Mouse (Mus musculus) thymus, postnatal 25 days (tissue): ENCODE results near the gene Pde3b.
"Not testable (repeated sequence)": the region's sequence is repeated elsewhere in the genome, so short reads cannot be mapped to it uniquely, and the experiment has no call there.

ENCODE experiments used
- DNase-seq: peaks from one replicate; pipeline ENCODE4 v3.0.0; 2022

The Pde3b gene

GRCm38 (mm10) chr7:114414421-114415335 is at the start of gene Pde3b:
Gene Pde3b (plus strand): TSS chr7:114415281.
- peak; percentile 73 for DNase-seq

- DNase-seq, result no peak
These were observed 13.0 kb upstream of the Pde3b start for GRCm38 (mm10) chr7:114402130-114402529.

GRCm38 (mm10) chr7:114415336-114416020 is 397 bp downstream of the Pde3b start:
- peak; percentile 67 for DNase-seq

DNA sequence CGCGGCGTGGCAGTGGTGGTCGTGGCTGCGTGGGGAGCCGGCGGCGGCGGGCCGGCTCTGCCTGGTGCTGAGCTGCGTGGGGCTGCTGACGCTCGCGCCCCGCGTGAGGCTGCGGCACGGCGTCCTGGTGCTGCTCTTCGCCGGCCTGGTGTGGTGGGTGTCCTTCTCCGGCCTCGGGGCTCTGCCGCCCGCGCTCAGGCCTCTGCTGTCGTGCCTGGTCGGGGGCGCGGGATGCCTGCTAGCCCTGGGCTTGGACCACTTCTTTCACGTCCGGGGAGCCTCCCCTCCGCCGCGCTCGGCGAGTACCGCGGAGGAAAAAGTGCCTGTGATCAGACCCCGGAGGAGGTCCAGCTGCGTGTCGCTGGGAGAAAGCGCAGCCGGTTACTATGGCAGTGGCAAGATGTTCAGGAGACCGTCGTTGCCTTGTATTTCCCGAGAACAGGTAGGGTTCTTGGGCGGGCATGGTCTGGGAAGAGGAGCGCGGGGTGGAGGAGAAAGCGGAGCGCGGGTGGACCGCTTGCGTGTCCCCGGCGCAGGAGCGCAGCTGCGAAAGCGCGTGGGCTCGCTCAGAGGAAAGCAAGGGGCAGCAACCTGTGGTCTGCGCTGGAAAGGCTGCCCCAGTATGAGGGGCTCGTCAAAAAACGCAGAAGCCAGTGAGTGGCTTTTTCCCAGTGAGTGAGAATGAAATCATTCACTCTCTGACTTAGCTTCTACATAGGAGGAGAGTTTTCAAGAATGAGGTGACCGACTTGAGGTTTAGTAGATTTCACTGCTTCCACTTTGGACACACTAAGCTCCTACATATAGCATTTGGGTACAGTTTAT is 1.2 kb downstream of the Pde3b start:
- DNase-seq, result peak; percentile 57

DNA sequence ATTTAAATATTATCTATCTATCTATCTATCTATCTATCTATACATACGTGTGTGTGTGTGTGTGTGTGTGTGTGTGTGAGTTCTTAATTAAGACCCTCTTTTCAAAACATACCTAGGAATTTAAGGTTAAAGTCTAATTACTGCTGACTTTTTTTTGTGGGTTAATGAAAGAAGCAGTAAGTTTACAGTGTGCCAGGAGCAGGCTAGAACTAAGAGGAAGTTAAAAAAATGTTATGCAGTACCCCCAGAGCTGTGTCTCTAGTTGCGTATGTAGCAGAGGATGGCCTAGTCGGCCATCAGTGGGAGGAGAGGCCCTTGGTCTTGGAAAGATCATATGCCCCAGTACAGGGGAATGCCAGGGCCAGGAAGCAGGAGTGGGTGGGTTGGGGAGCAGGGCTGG is 4.2 kb downstream of the Pde3b start:
- not testable (repeated sequence) for DNase-seq

- no peak for DNase-seq
These were observed 5.8 kb downstream of the Pde3b start for GRCm38 (mm10) chr7:114420918-114421317.

GRCm38 (mm10) chr7:114422224-114422623 is 7.1 kb downstream of the Pde3b start:
- DNase-seq, result no peak

DNA sequence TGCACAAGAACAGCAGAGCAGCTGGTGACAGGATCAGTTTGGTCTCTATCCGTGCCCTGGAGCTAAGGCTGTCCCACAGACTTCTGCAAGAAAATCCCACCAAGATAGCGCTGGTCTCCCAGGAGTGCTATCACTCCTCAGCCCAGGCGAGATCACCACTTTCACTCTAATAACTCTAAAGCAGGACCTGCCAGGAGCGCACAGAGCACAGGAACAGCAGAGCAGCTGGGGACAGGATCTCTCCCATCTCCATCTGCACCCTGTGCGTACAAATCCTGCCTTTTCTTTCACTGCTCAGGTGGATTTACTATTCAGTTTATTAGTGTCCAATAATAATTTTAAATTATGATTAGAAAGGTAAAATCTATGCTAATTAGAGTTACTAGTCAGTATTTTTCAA is 14.7 kb downstream of the Pde3b start:
- DNase-seq, result no peak

GRCm38 (mm10) chr7:114431966-114432365 is 16.9 kb downstream of the Pde3b start:
- DNase-seq, result no peak

DNA sequence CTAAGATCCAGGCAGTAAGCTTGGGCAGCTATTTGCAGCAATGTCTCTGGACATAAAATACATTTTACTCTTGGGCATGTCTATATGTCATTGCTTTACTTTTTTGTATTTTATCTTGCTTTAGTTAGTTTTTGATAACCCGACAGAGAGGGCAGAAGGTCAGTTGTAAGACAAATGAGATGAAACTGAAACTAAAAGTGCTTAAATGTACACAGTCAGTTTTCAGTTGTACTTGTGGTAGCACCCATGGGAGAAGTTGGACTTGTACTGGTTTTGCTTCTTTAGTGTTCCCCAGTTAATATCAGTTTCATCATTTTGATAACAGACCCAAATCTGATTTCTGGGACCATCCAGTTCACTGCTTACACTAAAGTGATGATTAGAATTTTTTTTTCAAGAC is 24.6 kb downstream of the Pde3b start:
- no peak for DNase-seq

DNA sequence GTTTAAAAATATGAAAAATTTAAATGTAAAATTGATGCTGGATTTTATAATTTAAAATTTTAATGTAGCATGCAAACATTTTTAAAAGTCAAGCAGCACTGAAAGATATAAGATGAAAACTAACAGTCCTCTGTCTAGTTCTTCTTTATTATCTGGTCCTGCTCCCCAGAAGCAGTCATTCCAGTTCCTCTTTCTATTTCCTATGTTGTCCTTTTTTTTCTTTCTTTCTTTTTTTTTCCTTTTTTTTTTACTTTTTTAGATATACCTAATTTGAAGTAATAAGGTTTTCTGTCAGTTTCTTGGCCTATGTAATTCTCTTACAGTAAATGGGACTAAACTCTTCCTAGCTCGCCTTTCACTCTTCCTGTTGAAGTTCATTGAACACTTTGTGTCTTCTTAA is 25.4 kb downstream of the Pde3b start:
- no peak for DNase-seq

DNA sequence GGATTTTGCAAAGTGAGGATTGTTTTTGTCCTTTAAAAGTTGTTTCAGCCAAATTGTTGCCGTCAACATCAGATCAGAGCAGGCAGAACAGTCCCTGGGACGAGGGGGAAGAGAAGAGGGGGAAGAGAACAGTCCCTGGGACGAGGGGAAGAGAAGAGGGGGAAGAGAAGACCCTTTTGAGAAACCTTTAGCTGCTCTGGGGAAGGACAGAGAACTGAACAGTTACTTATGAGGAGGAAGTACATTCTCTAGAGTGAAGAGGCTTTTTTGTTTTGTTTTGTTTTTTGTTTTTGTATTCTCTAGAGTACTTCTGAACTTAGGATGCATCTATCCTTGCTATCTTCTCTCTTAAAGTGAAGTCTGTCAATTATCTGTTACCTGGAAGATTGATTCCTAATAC is 37.8 kb downstream of the Pde3b start:
- DNase-seq, result no peak

GRCm38 (mm10) chr7:114453300-114453990 is 38.4 kb downstream of the Pde3b start:
- no peak for DNase-seq

- no peak for DNase-seq
These were observed 39.8 kb downstream of the Pde3b start for GRCm38 (mm10) chr7:114454858-114455257.

- DNase-seq, result no peak
These were observed 41.8 kb downstream of the Pde3b start for GRCm38 (mm10) chr7:114456904-114457303.

- DNase-seq, result no peak
These were observed 44.8 kb downstream of the Pde3b start for GRCm38 (mm10) chr7:114459909-114460308.

- DNase-seq, result no peak
These were observed 46.6 kb downstream of the Pde3b start for GRCm38 (mm10) chr7:114461727-114462126.

DNA sequence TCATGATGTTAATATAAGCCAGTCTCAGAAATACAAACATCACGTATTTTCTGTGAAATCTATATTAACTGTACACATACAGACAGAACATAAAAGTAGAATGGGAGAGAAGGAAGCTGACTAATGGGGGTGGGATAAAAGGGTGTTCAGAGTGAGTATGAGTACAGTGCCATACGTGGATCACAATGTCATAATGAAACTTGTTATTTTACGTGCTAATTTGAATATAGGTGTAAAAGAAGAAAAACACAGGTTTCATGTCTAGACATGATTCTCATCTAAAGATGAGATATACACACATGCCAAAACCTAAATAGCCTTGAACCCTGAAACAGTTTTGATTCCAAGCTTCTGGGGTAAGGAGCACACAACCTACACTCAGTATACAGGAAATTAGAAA is 51.3 kb downstream of the Pde3b start:
- DNase-seq, result no peak

DNA sequence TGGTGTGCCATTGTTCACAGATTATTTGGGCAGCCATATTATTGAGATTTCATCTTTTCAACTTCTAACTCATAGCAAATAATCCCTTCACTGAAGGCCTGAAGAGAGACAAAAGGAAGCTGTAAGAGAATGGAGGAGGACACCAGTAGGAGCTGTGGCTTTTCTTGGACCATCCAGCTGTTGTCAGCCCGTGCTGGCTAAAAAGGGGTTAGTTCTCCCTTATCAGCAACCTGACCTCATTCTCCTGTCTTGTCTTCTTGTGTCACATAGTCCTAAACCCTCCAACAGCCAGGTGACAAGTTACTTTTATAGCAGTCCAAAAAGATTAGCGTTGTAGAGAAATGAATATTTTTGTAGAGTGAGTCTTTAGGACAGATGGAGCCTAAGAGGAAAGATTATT is 57.4 kb downstream of the Pde3b start:
- DNase-seq, result no peak

- DNase-seq, result no peak
These were observed 59.8 kb downstream of the Pde3b start for GRCm38 (mm10) chr7:114474889-114475288.

DNA sequence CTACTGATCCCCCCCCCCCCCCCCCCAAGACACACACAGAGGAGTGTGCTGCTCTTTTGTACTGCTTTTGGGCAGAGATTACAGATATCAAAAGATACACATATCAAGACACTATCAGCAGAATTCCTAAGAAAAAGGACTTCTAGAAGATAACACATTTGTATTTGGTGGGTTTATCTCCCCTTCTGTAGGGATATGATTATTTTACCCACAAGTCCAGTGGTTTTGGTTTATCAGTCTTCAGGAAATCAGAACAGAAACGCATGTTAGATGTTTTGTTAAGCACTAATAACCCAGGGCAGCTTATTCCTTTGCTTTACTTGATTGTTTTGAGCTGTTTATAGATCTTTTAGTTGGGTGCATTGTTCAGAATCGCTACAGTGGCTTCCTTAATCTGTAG is 62.8 kb downstream of the Pde3b start:
- no peak for DNase-seq

GRCm38 (mm10) chr7:114478901-114479300 is 63.8 kb downstream of the Pde3b start:
- DNase-seq, result peak; percentile 14

- DNase-seq, result peak; percentile 20
These were observed 64.7 kb downstream of the Pde3b start for GRCm38 (mm10) chr7:114479779-114480178.
